Mouse (Mus musculus): ENCODE measurements at regions not wholly inside any gene's neighbourhood (a gene's known extent, or its start where the extent isn't known, plus 50 kb on each side); places are given as distances from the start of the nearest gene placed in this dataset.

GRCm38 (mm10) chr8:89365430-89365829, 321.5 kb upstream of the Sall1 start:
- Histone ChIP-seq H3K27ac (ENCODE audit: low read length) (no peak overlapping the region), H3K4me3 (ENCODE audit: low read depth, low read length) (no peak overlapping the region), H3K36me3 (ENCODE audit: control insufficient read depth, insufficient read depth) (no peaks in the 10 kb centered on the region), H3K4me1 (ENCODE audit: control insufficient read depth, low read depth, low read length) (no peaks in the 10 kb centered on the region), H3K27me3 (ENCODE audit: control insufficient read depth, insufficient read depth, low read depth, low read length) (no peaks in the 10 kb centered on the region), H3K9me3 (replicated peaks; ENCODE audit: control insufficient read depth, low read length) (no peaks in the 10 kb centered on the region), H3K4me2 (ENCODE audit: low read depth, low read length) (no peak overlapping the region), H3K9ac (ENCODE audit: low read depth, low read length) (no peak overlapping the region)
- WGBS (ENCODE audit: insufficient replicate concordance) = 57% methylated on average over 3 of the region's 3 CpGs
- peak; percentile 85 for ATAC-seq (ENCODE audit: low read depth)

GRCm38 (mm10) chr8:89358411-89358810, 314.4 kb upstream of the Sall1 start:
- Histone ChIP-seq H3K9me3 (replicated peaks; ENCODE audit: control insufficient read depth, low read length) (no peaks in the 10 kb centered on the region), H3K4me3 (ENCODE audit: low read depth, low read length) (no peak overlapping the region), H3K36me3 (ENCODE audit: control insufficient read depth, insufficient read depth) (no peaks in the 10 kb centered on the region), H3K4me2 (ENCODE audit: low read depth, low read length) (no peak overlapping the region), H3K27me3 (ENCODE audit: control insufficient read depth, insufficient read depth, low read depth, low read length) (no peaks in the 10 kb centered on the region), H3K4me1 (ENCODE audit: control insufficient read depth, low read depth, low read length) (no peaks in the 10 kb centered on the region), H3K9ac (ENCODE audit: low read depth, low read length) (no peak overlapping the region), H3K27ac (ENCODE audit: low read length) (no peak overlapping the region)
- ATAC-seq (ENCODE audit: low read depth) = no peak
- WGBS (ENCODE audit: insufficient replicate concordance) = 62% methylated on average over 4 of the region's 4 CpGs

GRCm38 (mm10) chr8:89345547-89345946, 301.6 kb upstream of the Sall1 start:
- Histone ChIP-seq H3K9me3 (replicated peaks; ENCODE audit: control insufficient read depth, low read length) (no peaks in the 10 kb centered on the region), H3K36me3 (ENCODE audit: control insufficient read depth, insufficient read depth) (no peaks in the 10 kb centered on the region), H3K4me3 (ENCODE audit: low read depth, low read length) (no peak overlapping the region), H3K9ac (ENCODE audit: low read depth, low read length) (no peak overlapping the region), H3K27me3 (ENCODE audit: control insufficient read depth, insufficient read depth, low read depth, low read length) (no peaks in the 10 kb centered on the region), H3K4me1 (ENCODE audit: control insufficient read depth, low read depth, low read length) (no peaks in the 10 kb centered on the region), H3K4me2 (ENCODE audit: low read depth, low read length) (no peak overlapping the region), H3K27ac (ENCODE audit: low read length) (no peak overlapping the region)
- WGBS (ENCODE audit: insufficient replicate concordance) = 54% methylated on average over 3 of the region's 3 CpGs
- no peak for ATAC-seq (ENCODE audit: low read depth)

- H3K4me3 ChIP-seq (ENCODE audit: low read depth, low read length) = no peak overlapping the region
- no peaks in the 10 kb centered on the region for H3K9me3 ChIP-seq (replicated peaks; ENCODE audit: control insufficient read depth, low read length)
- no peak overlapping the region for H3K4me2 ChIP-seq (ENCODE audit: low read depth, low read length)
- H3K27ac ChIP-seq (ENCODE audit: low read length) = no peak overlapping the region
- no peak for ATAC-seq (ENCODE audit: low read depth)
- no peak overlapping the region for H3K9ac ChIP-seq (ENCODE audit: low read depth, low read length)
- no peaks in the 10 kb centered on the region for H3K4me1 ChIP-seq (ENCODE audit: control insufficient read depth, low read depth, low read length)
- no peaks in the 10 kb centered on the region for H3K27me3 ChIP-seq (ENCODE audit: control insufficient read depth, insufficient read depth, low read depth, low read length)
- no peaks in the 10 kb centered on the region for H3K36me3 ChIP-seq (ENCODE audit: control insufficient read depth, insufficient read depth)
- WGBS (ENCODE audit: insufficient replicate concordance) = 66% methylated on average over 5 of the region's 5 CpGs
These were observed 297.7 kb upstream of the Sall1 start for GRCm38 (mm10) chr8:89341686-89342085.

GRCm38 (mm10) chr8:89335416-89335815, 291.5 kb upstream of the Sall1 start:
- Histone ChIP-seq H3K9ac (ENCODE audit: low read depth, low read length) (no peak overlapping the region), H3K27me3 (ENCODE audit: control insufficient read depth, insufficient read depth, low read depth, low read length) (no peaks in the 10 kb centered on the region), H3K4me1 (ENCODE audit: control insufficient read depth, low read depth, low read length) (no peaks in the 10 kb centered on the region), H3K36me3 (ENCODE audit: control insufficient read depth, insufficient read depth) (no peaks in the 10 kb centered on the region), H3K27ac (ENCODE audit: low read length) (no peak overlapping the region), H3K4me2 (ENCODE audit: low read depth, low read length) (no peak overlapping the region), H3K9me3 (replicated peaks; ENCODE audit: control insufficient read depth, low read length) (no peaks in the 10 kb centered on the region), H3K4me3 (ENCODE audit: low read depth, low read length) (no peak overlapping the region)
- 40% methylated on average over 2 of the region's 2 CpGs for WGBS (ENCODE audit: insufficient replicate concordance)
- ATAC-seq (ENCODE audit: low read depth) = no peak

GRCm38 (mm10) chr8:89325751-89326351, 281.9 kb upstream of the Sall1 start:
- WGBS (ENCODE audit: insufficient replicate concordance) = 75% methylated on average over 2 of the region's 2 CpGs
- no peaks in the 10 kb centered on the region for H3K27me3 ChIP-seq (ENCODE audit: control insufficient read depth, insufficient read depth, low read depth, low read length)
- no peak overlapping the region for H3K4me3 ChIP-seq (ENCODE audit: low read depth, low read length)
- H3K36me3 ChIP-seq (ENCODE audit: control insufficient read depth, insufficient read depth) = no peaks in the 10 kb centered on the region
- H3K4me2 ChIP-seq (ENCODE audit: low read depth, low read length) = no peak overlapping the region
- no peak overlapping the region for H3K27ac ChIP-seq (ENCODE audit: low read length)
- H3K9ac ChIP-seq (ENCODE audit: low read depth, low read length) = no peak overlapping the region
- no peaks in the 10 kb centered on the region for H3K4me1 ChIP-seq (ENCODE audit: control insufficient read depth, low read depth, low read length)
- no peaks in the 10 kb centered on the region for H3K9me3 ChIP-seq (replicated peaks; ENCODE audit: control insufficient read depth, low read length)
- no peak for ATAC-seq (ENCODE audit: low read depth)

GRCm38 (mm10) chr8:89325248-89325645, 281.3 kb upstream of the Sall1 start:
- H3K36me3 ChIP-seq (ENCODE audit: control insufficient read depth, insufficient read depth) = no peaks in the 10 kb centered on the region
- WGBS (ENCODE audit: insufficient replicate concordance) = 28% methylated on average over 5 of the region's 5 CpGs
- no peak overlapping the region for H3K4me3 ChIP-seq (ENCODE audit: low read depth, low read length)
- H3K4me1 ChIP-seq (ENCODE audit: control insufficient read depth, low read depth, low read length) = no peaks in the 10 kb centered on the region
- no peak overlapping the region for H3K27ac ChIP-seq (ENCODE audit: low read length)
- no peak overlapping the region for H3K4me2 ChIP-seq (ENCODE audit: low read depth, low read length)
- H3K9me3 ChIP-seq (replicated peaks; ENCODE audit: control insufficient read depth, low read length) = no peaks in the 10 kb centered on the region
- ATAC-seq (ENCODE audit: low read depth) = no peak
- no peak overlapping the region for H3K9ac ChIP-seq (ENCODE audit: low read depth, low read length)
- no peaks in the 10 kb centered on the region for H3K27me3 ChIP-seq (ENCODE audit: control insufficient read depth, insufficient read depth, low read depth, low read length)

GRCm38 (mm10) chr8:89324462-89325247, 280.7 kb upstream of the Sall1 start:
- Histone ChIP-seq H3K9me3 (replicated peaks; ENCODE audit: control insufficient read depth, low read length) (no peaks in the 10 kb centered on the region), H3K4me1 (ENCODE audit: control insufficient read depth, low read depth, low read length) (no peaks in the 10 kb centered on the region), H3K4me2 (ENCODE audit: low read depth, low read length) (no peak overlapping the region), H3K4me3 (ENCODE audit: low read depth, low read length) (no peak overlapping the region), H3K36me3 (ENCODE audit: control insufficient read depth, insufficient read depth) (no peaks in the 10 kb centered on the region), H3K27ac (ENCODE audit: low read length) (no peak overlapping the region), H3K9ac (ENCODE audit: low read depth, low read length) (no peak overlapping the region), H3K27me3 (ENCODE audit: control insufficient read depth, insufficient read depth, low read depth, low read length) (no peaks in the 10 kb centered on the region)
- 50% methylated on average over 12 of the region's 12 CpGs for WGBS (ENCODE audit: insufficient replicate concordance)
- no peak for ATAC-seq (ENCODE audit: low read depth)

GRCm38 (mm10) chr8:89317514-89318289, 273.7 kb upstream of the Sall1 start:
- no peaks in the 10 kb centered on the region for H3K4me1 ChIP-seq (ENCODE audit: control insufficient read depth, low read depth, low read length)
- no peaks in the 10 kb centered on the region for H3K27me3 ChIP-seq (ENCODE audit: control insufficient read depth, insufficient read depth, low read depth, low read length)
- 26% methylated on average over 18 of the region's 18 CpGs for WGBS (ENCODE audit: insufficient replicate concordance)
- H3K4me3 ChIP-seq (ENCODE audit: low read depth, low read length) = no peak overlapping the region
- H3K9me3 ChIP-seq (replicated peaks; ENCODE audit: control insufficient read depth, low read length) = no peaks in the 10 kb centered on the region
- H3K4me2 ChIP-seq (ENCODE audit: low read depth, low read length) = peak overlapping the region; percentile 15
- peak; percentile 82 for ATAC-seq (ENCODE audit: low read depth)
- no peak overlapping the region for H3K27ac ChIP-seq (ENCODE audit: low read length)
- no peaks in the 10 kb centered on the region for H3K36me3 ChIP-seq (ENCODE audit: control insufficient read depth, insufficient read depth)
- no peak overlapping the region for H3K9ac ChIP-seq (ENCODE audit: low read depth, low read length)
